ENCODE assay signal across 24 mouse cellular contexts in genomic region chr6:108592227-108592626, GRCm38 (mm10).
DNase-seq lines count a peak whose midpoint lies in the region; ATAC-seq lines count a peak whose summit lies in the region.
"Had no signal": no experiment of that assay in that cellular context is flagged by ENCODE, and none has a peak within 500 bp of the region (broad histone marks: within the 10 kb centered on the region; RNA-seq: fewer than 3 reads in every experiment).

No protein-coding gene starts in this region.

- 0 out of 2 replicates have a peak, but pooled peaks cover 3% of the 10 kb centered on the region for H3K9me3 ChIP-seq in forebrain, embryonic 13.5 days (replicated peaks)
- peaks cover 4% of the 10 kb centered on the region; the same call in 1 of the 2 replicates for H3K9me3 ChIP-seq in forebrain, embryonic 12.5 days
- no peaks in the 10 kb centered on the region for H3K9me3 ChIP-seq in kidney, embryonic 14.5 days (ENCODE audit: control insufficient read depth, low read length)
- H3K9me3 ChIP-seq: embryonic facial prominence, embryonic 15.5 days; G1E; heart, embryonic 10.5 days; hindbrain, embryonic 12.5 days had no signal

- DNase-seq in heart, adult 11 months = peak; percentile 55
- no peak for DNase-seq in heart, adult 18-20 months
- peak; percentile 19 for DNase-seq in fibroblast of lung, adult 2 months (ENCODE audit: low read depth)
- no peak for DNase-seq in layer of hippocampus, postnatal 36 days
- DNase-seq: adrenal gland, postnatal 10 days; B cell, adult 2 months; cerebellum, adult 2 months; embryo, embryonic 11 days; gastrocnemius, postnatal 14 days; heart, postnatal 10 days; heart, postnatal 4 days; kidney, adult 8-10 months had no signal

- no peaks in the 10 kb centered on the region for H3K4me1 ChIP-seq in forebrain, embryonic 13.5 days
- H3K4me1 ChIP-seq in forebrain, embryonic 12.5 days = no peaks in the 10 kb centered on the region
- H3K4me1 ChIP-seq in kidney, embryonic 14.5 days (ENCODE audit: control insufficient read depth, insufficient read depth, low read length) = no peaks in the 10 kb centered on the region
- H3K4me1 ChIP-seq: embryonic facial prominence, embryonic 15.5 days; heart, embryonic 10.5 days; hindbrain, embryonic 12.5 days had no signal

- H3K27ac ChIP-seq in forebrain, embryonic 13.5 days = no peak overlapping the region
- H3K27ac ChIP-seq in forebrain, embryonic 12.5 days = no peak overlapping the region
- no peak overlapping the region for H3K27ac ChIP-seq in kidney, embryonic 14.5 days (ENCODE audit: low read depth, low read length)
- H3K27ac ChIP-seq: embryonic facial prominence, embryonic 15.5 days; heart, embryonic 10.5 days; hindbrain, embryonic 12.5 days had no signal

- ATAC-seq in forebrain, embryonic 13.5 days = peak; percentile 38; the same call in 1 of the 2 replicates
- ATAC-seq in forebrain, embryonic 12.5 days (ENCODE audit: low FRiP score) = no peak
- no peak for ATAC-seq in kidney, embryonic 14.5 days (ENCODE audit: low FRiP score, low TSS enrichment)
- ATAC-seq: CD4-positive, CD25-positive, alpha-beta regulatory T cell, adult 4 months; hindbrain, embryonic 16.5 days; inflammation-experienced regulatory T-cells, adult 6 months; intestine, postnatal 0 days had no signal

- no peaks in the 10 kb centered on the region for H3K27me3 ChIP-seq in forebrain, embryonic 13.5 days
- no peaks in the 10 kb centered on the region for H3K27me3 ChIP-seq in forebrain, embryonic 12.5 days
- no peaks in the 10 kb centered on the region; the same call in 1 of the 2 replicates for H3K27me3 ChIP-seq in kidney, embryonic 14.5 days (ENCODE audit: control insufficient read depth, insufficient read depth, low read length)
- H3K27me3 ChIP-seq: embryonic facial prominence, embryonic 15.5 days; hindbrain, embryonic 12.5 days had no signal

- WGBS in forebrain, embryonic 13.5 days = 65% methylated on average over 8 of the region's 8 CpGs
- 69% methylated on average over 8 of the region's 8 CpGs for WGBS in forebrain, embryonic 12.5 days
- 68% methylated on average over 8 of the region's 8 CpGs for WGBS in kidney, embryonic 14.5 days

- no peaks in the 10 kb centered on the region for H3K36me3 ChIP-seq in forebrain, embryonic 13.5 days (ENCODE audit: poor library complexity, severe bottlenecking)
- no peaks in the 10 kb centered on the region for H3K36me3 ChIP-seq in forebrain, embryonic 12.5 days (replicated peaks)
- H3K36me3 ChIP-seq in kidney, embryonic 14.5 days (ENCODE audit: control insufficient read depth, insufficient read depth, low read length) = no peaks in the 10 kb centered on the region
- H3K36me3 ChIP-seq: embryonic facial prominence, embryonic 15.5 days; G1E; heart, embryonic 10.5 days; hindbrain, embryonic 12.5 days had no signal

- H3K4me2 ChIP-seq in forebrain, embryonic 13.5 days = no peak overlapping the region
- H3K4me2 ChIP-seq in forebrain, embryonic 12.5 days = no peak overlapping the region
- no peak overlapping the region for H3K4me2 ChIP-seq in kidney, embryonic 14.5 days (replicated peaks; ENCODE audit: low read depth, low read length)
- H3K4me2 ChIP-seq: embryonic facial prominence, embryonic 15.5 days; hindbrain, embryonic 12.5 days had no signal

- no peak overlapping the region for H3K9ac ChIP-seq in forebrain, embryonic 13.5 days
- H3K9ac ChIP-seq in forebrain, embryonic 12.5 days = no peak overlapping the region
- no peak overlapping the region for H3K9ac ChIP-seq in kidney, embryonic 14.5 days (ENCODE audit: low read depth, low read length)
- H3K9ac ChIP-seq: embryonic facial prominence, embryonic 15.5 days; hindbrain, embryonic 12.5 days had no signal

- H3K4me3 ChIP-seq in forebrain, embryonic 13.5 days = no peak overlapping the region
- no peak overlapping the region for H3K4me3 ChIP-seq in forebrain, embryonic 12.5 days (replicated peaks)
- H3K4me3 ChIP-seq in kidney, embryonic 14.5 days (ENCODE audit: low read length) = no peak overlapping the region
- H3K4me3 ChIP-seq: embryonic facial prominence, embryonic 15.5 days; erythroblast, embryonic 14.5 days; heart, embryonic 10.5 days; hindbrain, embryonic 12.5 days had no signal

Comparison
In these comparisons a context has a peak if more than half of its experiments do, and no peak if none do; other contexts are left out.
1. DNase-seq: peak in heart, adult 11 months (single experiment) and fibroblast of lung, adult 2 months (single experiment); none in heart, adult 18-20 months (0 of 2) and layer of hippocampus, postnatal 36 days (0 of 2).